Mouse (Mus musculus): ENCODE measurements at regions not wholly inside any gene's neighbourhood (a gene's known extent, or its start where the extent isn't known, plus 50 kb on each side); places are given as distances from the start of the nearest gene placed in this dataset.

- Histone ChIP-seq H3K27ac (replicated peaks; ENCODE audit: insufficient read depth, low read depth, low read length) (no peak overlapping the region; the same call in 1 of the 2 replicates), H3K9ac (ENCODE audit: low read depth, low read length) (no peak overlapping the region), H3K36me3 (ENCODE audit: control insufficient read depth, insufficient read depth, low read length) (no peaks in the 10 kb centered on the region), H3K4me1 (ENCODE audit: control insufficient read depth, insufficient read depth, low read length) (no peaks in the 10 kb centered on the region), H3K27me3 (ENCODE audit: control insufficient read depth, insufficient read depth, low read length) (no peaks in the 10 kb centered on the region), H3K79me2 (ENCODE audit: control insufficient read depth, insufficient read depth, low read length) (no peaks in the 10 kb centered on the region), H3K4me3 (ENCODE audit: insufficient read depth, low read depth, low read length) (no peak overlapping the region)
- WGBS: 40% methylated on average over 9 of the region's 9 CpGs
- TF ChIP-seq POLR2A (IDR thresholded peaks at IDR 0.05; ENCODE audit: extremely low read depth, insufficient read depth, low read length) (no peak), CTCF (IDR thresholded peaks at IDR 0.05; ENCODE audit: low read depth, low read length) (no peak)
- DNase-seq (ENCODE audit: extremely low read depth, low read depth, low spot score): peak; percentile 37
These were observed 84.4 kb upstream of the Cxadr start for GRCm38 (mm10) chr16:78216752-78217351.

GRCm38 (mm10) chr16:78211687-78212086, 89.6 kb upstream of the Cxadr start:
- WGBS: 86% methylated on average over 8 of the region's 8 CpGs
- DNase-seq (ENCODE audit: extremely low read depth, low read depth, low spot score): no peak

GRCm38 (mm10) chr16:78208321-78208720, 93.0 kb upstream of the Cxadr start:
- no peaks in the 10 kb centered on the region for H3K27me3 ChIP-seq (ENCODE audit: control insufficient read depth, insufficient read depth, low read length)
- no peak overlapping the region for H3K4me3 ChIP-seq (ENCODE audit: insufficient read depth, low read depth, low read length)
- 84% methylated on average over 5 of the region's 5 CpGs for WGBS
- H3K27ac ChIP-seq (replicated peaks; ENCODE audit: insufficient read depth, low read depth, low read length): no peak overlapping the region
- H3K9ac ChIP-seq (ENCODE audit: low read depth, low read length): no peak overlapping the region
- DNase-seq (ENCODE audit: extremely low read depth, low read depth, low spot score): no peak
- no peaks in the 10 kb centered on the region for H3K36me3 ChIP-seq (ENCODE audit: control insufficient read depth, insufficient read depth, low read length)
- no peaks in the 10 kb centered on the region for H3K79me2 ChIP-seq (ENCODE audit: control insufficient read depth, insufficient read depth, low read length)
- TF ChIP-seq POLR2A (IDR thresholded peaks at IDR 0.05; ENCODE audit: extremely low read depth, insufficient read depth, low read length) (no peak), CTCF (IDR thresholded peaks at IDR 0.05; ENCODE audit: low read depth, low read length) (no peak)
- no peaks in the 10 kb centered on the region for H3K4me1 ChIP-seq (ENCODE audit: control insufficient read depth, insufficient read depth, low read length)

More at GRCm38 (mm10) chr16:78211687-78212086, 89.6 kb upstream of the Cxadr start:
- TF ChIP-seq POLR2A (IDR thresholded peaks at IDR 0.05; ENCODE audit: extremely low read depth, insufficient read depth, low read length) (no peak), CTCF (IDR thresholded peaks at IDR 0.05; ENCODE audit: low read depth, low read length) (no peak)
- Histone ChIP-seq H3K27ac (replicated peaks; ENCODE audit: insufficient read depth, low read depth, low read length) (no peak overlapping the region), H3K4me1 (ENCODE audit: control insufficient read depth, insufficient read depth, low read length) (no peaks in the 10 kb centered on the region), H3K79me2 (ENCODE audit: control insufficient read depth, insufficient read depth, low read length) (no peaks in the 10 kb centered on the region), H3K9ac (ENCODE audit: low read depth, low read length) (no peak overlapping the region), H3K27me3 (ENCODE audit: control insufficient read depth, insufficient read depth, low read length) (no peaks in the 10 kb centered on the region), H3K36me3 (ENCODE audit: control insufficient read depth, insufficient read depth, low read length) (no peaks in the 10 kb centered on the region), H3K4me3 (ENCODE audit: insufficient read depth, low read depth, low read length) (no peak overlapping the region)

- Histone ChIP-seq H3K4me1 (ENCODE audit: control insufficient read depth, insufficient read depth, low read length) (peaks cover 6% of the 10 kb centered on the region), H3K27ac (replicated peaks; ENCODE audit: insufficient read depth, low read depth, low read length) (no peak overlapping the region), H3K79me2 (ENCODE audit: control insufficient read depth, insufficient read depth, low read length) (no peaks in the 10 kb centered on the region), H3K9ac (ENCODE audit: low read depth, low read length) (no peak overlapping the region), H3K4me3 (ENCODE audit: insufficient read depth, low read depth, low read length) (no peak overlapping the region), H3K36me3 (ENCODE audit: control insufficient read depth, insufficient read depth, low read length) (no peaks in the 10 kb centered on the region), H3K27me3 (ENCODE audit: control insufficient read depth, insufficient read depth, low read length) (no peaks in the 10 kb centered on the region)
- WGBS: 87% methylated on average over 9 of the region's 9 CpGs
- no peak for TF ChIP-seq POLR2A (IDR thresholded peaks at IDR 0.05; ENCODE audit: extremely low read depth, insufficient read depth, low read length)
- TF ChIP-seq CTCF (IDR thresholded peaks at IDR 0.05; ENCODE audit: low read depth, low read length): no peak
- no peak for DNase-seq (ENCODE audit: extremely low read depth, low read depth, low spot score)
These were observed 97.0 kb upstream of the Cxadr start for GRCm38 (mm10) chr16:78204332-78204731.

GRCm38 (mm10) chr16:78200044-78200830, 101.1 kb upstream of the Cxadr start:
- 16% methylated on average over 12 of the region's 12 CpGs for WGBS

GRCm38 (mm10) chr16:78199252-78199651, 102.0 kb upstream of the Cxadr start:
- Histone ChIP-seq H3K79me2 (ENCODE audit: control insufficient read depth, insufficient read depth, low read length) (no peaks in the 10 kb centered on the region), H3K9ac (ENCODE audit: low read depth, low read length) (no peak overlapping the region), H3K4me3 (ENCODE audit: insufficient read depth, low read depth, low read length) (no peak overlapping the region), H3K27me3 (ENCODE audit: control insufficient read depth, insufficient read depth, low read length) (no peaks in the 10 kb centered on the region), H3K27ac (replicated peaks; ENCODE audit: insufficient read depth, low read depth, low read length) (no peak overlapping the region), H3K36me3 (ENCODE audit: control insufficient read depth, insufficient read depth, low read length) (no peaks in the 10 kb centered on the region), H3K4me1 (ENCODE audit: control insufficient read depth, insufficient read depth, low read length) (peaks cover 6% of the 10 kb centered on the region)
- WGBS: 70% methylated on average over 10 of the region's 10 CpGs
- TF ChIP-seq POLR2A (IDR thresholded peaks at IDR 0.05; ENCODE audit: extremely low read depth, insufficient read depth, low read length) (no peak), CTCF (IDR thresholded peaks at IDR 0.05; ENCODE audit: low read depth, low read length) (no peak)
- DNase-seq (ENCODE audit: extremely low read depth, low read depth, low spot score): no peak

More at GRCm38 (mm10) chr16:78200044-78200830, 101.1 kb upstream of the Cxadr start:
- no peaks in the 10 kb centered on the region for H3K79me2 ChIP-seq (ENCODE audit: control insufficient read depth, insufficient read depth, low read length)
- H3K4me1 ChIP-seq (ENCODE audit: control insufficient read depth, insufficient read depth, low read length): peaks cover 6% of the 10 kb centered on the region
- H3K27me3 ChIP-seq (ENCODE audit: control insufficient read depth, insufficient read depth, low read length): no peaks in the 10 kb centered on the region
- TF ChIP-seq POLR2A (IDR thresholded peaks at IDR 0.05; ENCODE audit: extremely low read depth, insufficient read depth, low read length) (no peak), CTCF (IDR thresholded peaks at IDR 0.05; ENCODE audit: low read depth, low read length) (no peak)
- H3K36me3 ChIP-seq (ENCODE audit: control insufficient read depth, insufficient read depth, low read length): no peaks in the 10 kb centered on the region
- H3K27ac ChIP-seq (replicated peaks; ENCODE audit: insufficient read depth, low read depth, low read length): 0 out of 2 replicates have a peak overlapping the region, but pooled peaks have one; percentile 8
- peak overlapping the region; percentile 21; the same call in 1 of the 2 replicates for H3K9ac ChIP-seq (ENCODE audit: low read depth, low read length)
- H3K4me3 ChIP-seq (ENCODE audit: insufficient read depth, low read depth, low read length): no peak overlapping the region
- peak; percentile 71 for DNase-seq (ENCODE audit: extremely low read depth, low read depth, low spot score)
